Mouse (Mus musculus): ENCODE measurements around the gene Slc7a11.

- TF ChIP-seq USF1 (IDR thresholded peaks at IDR 0.05; ENCODE audit: low read depth) (no peak), POLR2A (IDR thresholded peaks at IDR 0.05; ENCODE audit: insufficient read length, low read depth) (no peak), POLR2AphosphoS2 (IDR thresholded peaks at IDR 0.05; ENCODE audit: insufficient read length, low read depth) (no peak), MAX (IDR thresholded peaks at IDR 0.05; ENCODE audit: low read depth) (no peak), CEBPB (IDR thresholded peaks at IDR 0.05; ENCODE audit: insufficient read depth, poor library complexity, severe bottlenecking) (no peak), MYOG (IDR thresholded peaks at IDR 0.05; ENCODE audit: control insufficient read depth in 1 of 3, insufficient read depth in 1 of 3, insufficient read length in 2 of 3, low read depth in 2 of 3) (no peak), SRF (IDR thresholded peaks at IDR 0.05; ENCODE audit: control insufficient read depth, insufficient read length, low read depth) (no peak)
These were observed 193.7 kb downstream of the Slc7a11 start for GRCm38 (mm10) chr3:50249598-50250300.
